Mouse (Mus musculus) kidney, postnatal 25 days (tissue): ENCODE measurements at regions not wholly inside any gene's neighbourhood (a gene's known extent, or its start where the extent isn't known, plus 50 kb on each side); places are given as distances from the start of the nearest gene placed in this dataset.

Experiments
- DNase-seq, 2 experiments: peaks; one replicate each; pipeline ENCODE4 v3.0.0; 2021; ENCODE audit warnings: mixed read lengths in 2 of 2

- no peak for DNase-seq
Measured at GRCm38 (mm10) chr15:36945309-36945708, 62.3 kb downstream of the Zfp706 start.

GRCm38 (mm10) chr15:36944556-36945171 lies 62.9 kb downstream of the Zfp706 start:
- no peak for DNase-seq

- no peak for DNase-seq
Measured at GRCm38 (mm10) chr15:36943492-36944112, 64.0 kb downstream of the Zfp706 start.

GRCm38 (mm10) chr15:36942261-36942660 lies 65.3 kb downstream of the Zfp706 start:
- DNase-seq, result no peak

GRCm38 (mm10) chr15:36941741-36942140 lies 65.8 kb downstream of the Zfp706 start:
- no peak for DNase-seq

GRCm38 (mm10) chr15:36939608-36940007 lies 68.0 kb downstream of the Zfp706 start:
- no peak for DNase-seq

- DNase-seq, result no peak
Measured at GRCm38 (mm10) chr15:36939153-36939552, 68.4 kb downstream of the Zfp706 start.

- DNase-seq, result peak; percentile 93 to 96
Measured at GRCm38 (mm10) chr15:36938511-36939150, 68.9 kb downstream of the Zfp706 start.

- peak in 1 of 2 experiments; percentile 39 for DNase-seq
Measured at GRCm38 (mm10) chr15:36937757-36938498, 69.6 kb downstream of the Zfp706 start.

- no peak for DNase-seq
Measured at GRCm38 (mm10) chr15:36937067-36937657, 70.4 kb downstream of the Zfp706 start.

- no peak for DNase-seq
Measured at GRCm38 (mm10) chr15:36934801-36935200, 72.8 kb downstream of the Zfp706 start.

GRCm38 (mm10) chr15:36933581-36933991 lies 74.0 kb downstream of the Zfp706 start:
- DNase-seq, result peak in 1 of 2 experiments; percentile 61

- no peak for DNase-seq
Measured at GRCm38 (mm10) chr15:36931460-36931859, 76.1 kb downstream of the Zfp706 start.

- no peak for DNase-seq
Measured at GRCm38 (mm10) chr15:36930433-36930832, 77.1 kb downstream of the Zfp706 start.

- DNase-seq, result no peak
Measured at GRCm38 (mm10) chr15:36929786-36930185, 77.8 kb downstream of the Zfp706 start.

- no peak for DNase-seq
Measured at GRCm38 (mm10) chr15:36929088-36929487, 78.5 kb downstream of the Zfp706 start.

- no peak for DNase-seq
Measured at GRCm38 (mm10) chr15:36928678-36929077, 78.9 kb downstream of the Zfp706 start.

GRCm38 (mm10) chr15:36927436-36927835 lies 80.1 kb downstream of the Zfp706 start:
- no peak for DNase-seq

- peak; percentile 63 to 79 for DNase-seq
Measured at GRCm38 (mm10) chr15:36924171-36924570, 83.4 kb downstream of the Zfp706 start.

GRCm38 (mm10) chr15:36921384-36921783 lies 86.2 kb downstream of the Zfp706 start:
- no peak for DNase-seq

GRCm38 (mm10) chr15:36920886-36921285 lies 86.7 kb downstream of the Zfp706 start:
- DNase-seq, result no peak

GRCm38 (mm10) chr15:36919704-36920103 lies 87.9 kb downstream of the Zfp706 start:
- no peak for DNase-seq

GRCm38 (mm10) chr15:36919209-36919608 lies 88.4 kb downstream of the Zfp706 start:
- no peak for DNase-seq
